Mouse (Mus musculus): ENCODE measurements around the gene Gm18596.

- no peak for TF ChIP-seq CTCF (IDR thresholded peaks at IDR 0.05; ENCODE audit: extremely low read depth, insufficient read length, insufficient replicate concordance, low read depth, low read length)
- no peak for TF ChIP-seq POLR2A (IDR thresholded peaks at IDR 0.05; ENCODE audit: low read depth, low read length)
Observed at GRCm38 (mm10) chr10:77788621-77789020, 46.2 kb upstream of the Gm18596 start.
